Mouse (Mus musculus): Measurements from ENCODE around the gene Vti1a. TPM values are rescaled to one million over a fixed set of nuclear protein-coding genes. Genes with fewer than 3 reads are reported as not detected.

Gene Vti1a
- polyA plus RNA-seq, 1 experiment, result 22.6 TPM

DNA sequence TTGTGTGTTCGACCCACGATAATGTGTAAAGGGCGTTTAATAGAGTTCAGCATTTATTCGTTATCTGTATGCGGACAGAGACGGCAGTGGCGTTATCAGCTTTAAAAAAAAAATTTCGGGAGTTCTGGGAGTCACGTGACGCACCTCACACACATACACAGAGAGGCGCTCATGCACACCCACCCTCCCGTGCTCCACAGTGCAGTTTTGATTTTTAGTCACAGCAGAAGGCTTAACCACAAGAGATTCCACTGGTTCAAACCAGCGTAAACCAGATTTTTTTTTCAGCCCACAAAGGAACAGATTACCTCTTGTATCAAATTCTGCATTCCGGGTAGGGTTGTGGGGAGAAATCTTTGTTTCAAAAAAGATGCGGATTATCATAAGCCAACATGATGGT, 68.5 kb downstream of the Vti1a start:
- TF ChIP-seq POLR2A (IDR thresholded peaks at IDR 0.05; ENCODE audit: low read depth, low read length) (no peak), CTCF (IDR thresholded peaks at IDR 0.05; ENCODE audit: borderline replicate concordance, insufficient read depth, low read length) (no peak)
- Histone ChIP-seq H3K4me3 (ENCODE audit: insufficient read depth, low read length) (no peak overlapping the region), H3K27ac (ENCODE audit: insufficient read depth, low read length) (no peak overlapping the region), H3K4me1 (ENCODE audit: control insufficient read depth, insufficient read depth, low read length) (no peaks in the 10 kb centered on the region)

DNA sequence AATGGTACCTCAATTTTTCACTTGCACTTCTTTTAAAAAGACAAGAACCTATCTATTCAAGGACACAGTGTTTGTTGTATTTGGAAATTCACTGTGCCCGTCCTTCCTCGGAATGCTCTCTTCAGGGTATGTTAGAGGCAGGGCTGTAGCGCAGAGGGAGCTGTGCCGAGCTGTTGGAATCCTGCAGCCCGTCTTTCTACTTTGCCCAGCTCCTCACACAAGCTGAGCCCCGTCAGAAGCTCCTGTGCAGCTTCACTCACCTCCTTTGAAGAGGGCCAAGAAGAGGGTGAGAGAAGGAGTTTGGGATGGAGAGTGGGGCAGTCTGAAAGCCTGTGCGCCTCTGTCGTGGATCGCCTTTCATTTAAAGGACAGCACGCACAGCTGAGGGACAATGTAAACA, 72.9 kb downstream of the Vti1a start:
- TF ChIP-seq POLR2A (IDR thresholded peaks at IDR 0.05; ENCODE audit: low read depth, low read length) (no peak), CTCF (IDR thresholded peaks at IDR 0.05; ENCODE audit: borderline replicate concordance, insufficient read depth, low read length) (no peak)
- H3K4me1 ChIP-seq (ENCODE audit: control insufficient read depth, insufficient read depth, low read length), result no peaks in the 10 kb centered on the region
- no peak overlapping the region for H3K4me3 ChIP-seq (ENCODE audit: insufficient read depth, low read length)
- H3K27ac ChIP-seq (ENCODE audit: insufficient read depth, low read length), result no peak overlapping the region

- no peaks in the 10 kb centered on the region for H3K4me1 ChIP-seq (ENCODE audit: control insufficient read depth, insufficient read depth, low read length)
- H3K27ac ChIP-seq (ENCODE audit: insufficient read depth, low read length), result no peak overlapping the region
- H3K4me3 ChIP-seq (ENCODE audit: insufficient read depth, low read length), result no peak overlapping the region
- TF ChIP-seq POLR2A (IDR thresholded peaks at IDR 0.05; ENCODE audit: low read depth, low read length), result no peak
- no peak for TF ChIP-seq CTCF (IDR thresholded peaks at IDR 0.05; ENCODE audit: borderline replicate concordance, insufficient read depth, low read length)
Measured at GRCm38 (mm10) chr19:55390323-55390722, 74.2 kb downstream of the Vti1a start.

DNA sequence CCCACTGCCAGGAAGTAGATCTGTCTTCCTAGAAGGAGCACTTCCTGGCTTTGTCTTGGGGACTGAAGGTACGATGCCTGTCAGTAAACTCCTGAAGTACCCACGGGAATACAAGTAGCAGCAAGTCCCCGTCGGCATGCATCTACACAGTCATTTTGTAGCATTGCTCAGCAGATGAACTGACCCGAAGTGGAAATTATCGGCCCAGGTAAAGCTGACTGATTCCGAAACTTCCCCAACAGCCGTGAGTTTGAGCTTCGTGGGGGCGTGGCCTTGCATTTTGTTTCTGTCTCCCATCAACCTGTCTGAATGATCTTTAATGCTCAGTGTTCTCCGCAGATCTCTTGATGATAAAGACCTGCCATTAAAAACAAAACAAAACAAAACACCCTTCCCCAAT, 85.5 kb downstream of the Vti1a start:
- TF ChIP-seq CTCF (IDR thresholded peaks at IDR 0.05; ENCODE audit: borderline replicate concordance, insufficient read depth, low read length) (no peak), POLR2A (IDR thresholded peaks at IDR 0.05; ENCODE audit: low read depth, low read length) (no peak)
- Histone ChIP-seq H3K4me1 (ENCODE audit: control insufficient read depth, insufficient read depth, low read length) (no peaks in the 10 kb centered on the region), H3K27ac (ENCODE audit: insufficient read depth, low read length) (no peak overlapping the region), H3K4me3 (ENCODE audit: insufficient read depth, low read length) (no peak overlapping the region)

DNA sequence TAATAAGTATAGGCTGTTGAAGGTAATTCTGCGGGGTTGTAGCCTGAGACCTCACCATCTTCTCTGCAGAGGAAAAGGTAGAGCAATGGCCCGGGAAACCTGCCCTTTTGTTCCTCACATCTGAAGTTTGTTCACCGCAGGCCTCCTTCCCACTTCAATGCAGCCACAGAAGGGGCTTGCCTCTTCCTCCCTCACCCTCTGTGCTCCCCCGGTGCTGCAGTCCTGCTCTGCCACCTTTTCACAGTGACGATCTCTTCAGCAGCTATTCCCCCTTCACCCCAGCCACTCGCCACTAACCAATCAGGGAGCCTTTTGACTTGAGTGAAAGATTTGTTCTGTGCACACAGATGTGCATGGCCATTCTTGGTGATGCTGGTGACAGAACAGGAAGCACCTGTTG, 92.4 kb downstream of the Vti1a start:
- H3K27ac ChIP-seq (ENCODE audit: insufficient read depth, low read length), result no peak overlapping the region
- H3K4me1 ChIP-seq (ENCODE audit: control insufficient read depth, insufficient read depth, low read length), result no peaks in the 10 kb centered on the region
- H3K4me3 ChIP-seq (ENCODE audit: insufficient read depth, low read length), result no peak overlapping the region
- TF ChIP-seq POLR2A (IDR thresholded peaks at IDR 0.05; ENCODE audit: low read depth, low read length) (no peak), CTCF (IDR thresholded peaks at IDR 0.05; ENCODE audit: borderline replicate concordance, insufficient read depth, low read length) (no peak)

DNA sequence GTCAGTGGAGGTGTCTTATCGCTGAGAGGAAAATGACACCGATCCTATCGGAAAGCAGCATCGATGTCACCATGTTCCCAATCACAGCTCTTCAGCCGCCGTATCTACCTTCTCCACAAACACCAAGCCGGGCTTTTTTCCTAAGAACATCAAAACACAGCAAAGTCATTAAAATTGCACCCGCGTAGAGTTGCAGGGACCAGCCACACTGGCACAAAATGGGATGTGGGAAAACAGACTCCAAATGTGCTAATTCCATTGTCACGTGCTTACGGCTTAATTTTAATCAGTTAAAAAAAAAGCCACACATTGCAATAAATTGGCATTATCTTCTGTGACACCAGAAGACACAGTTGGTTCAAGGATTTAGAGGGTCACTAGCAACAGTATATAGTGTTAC, 95.3 kb downstream of the Vti1a start:
- TF ChIP-seq CTCF (IDR thresholded peaks at IDR 0.05; ENCODE audit: borderline replicate concordance, insufficient read depth, low read length), result no peak
- no peak for TF ChIP-seq POLR2A (IDR thresholded peaks at IDR 0.05; ENCODE audit: low read depth, low read length)
- Histone ChIP-seq H3K4me3 (ENCODE audit: insufficient read depth, low read length) (no peak overlapping the region), H3K4me1 (ENCODE audit: control insufficient read depth, insufficient read depth, low read length) (no peaks in the 10 kb centered on the region), H3K27ac (ENCODE audit: insufficient read depth, low read length) (no peak overlapping the region)

DNA sequence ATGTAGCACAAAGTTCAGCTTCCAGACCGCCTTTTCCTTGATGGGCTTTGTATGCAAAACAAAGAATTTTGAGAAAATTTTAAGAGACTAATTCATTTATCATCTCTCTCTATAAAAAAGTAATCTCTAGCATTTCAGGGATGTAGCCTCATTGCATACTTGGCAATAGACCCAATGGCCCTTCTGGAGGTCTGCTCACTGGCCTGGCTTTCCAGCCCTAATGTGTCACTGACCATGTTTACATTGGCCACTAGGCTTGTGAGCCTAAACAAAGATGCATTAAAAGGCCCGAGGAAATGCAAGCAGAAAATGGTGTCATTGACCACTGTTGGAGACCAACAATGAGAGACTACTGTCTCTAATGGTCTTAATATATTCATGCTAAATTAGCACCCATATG, 95.8 kb downstream of the Vti1a start:
- Histone ChIP-seq H3K4me1 (ENCODE audit: control insufficient read depth, insufficient read depth, low read length) (no peaks in the 10 kb centered on the region), H3K4me3 (ENCODE audit: insufficient read depth, low read length) (no peak overlapping the region), H3K27ac (ENCODE audit: insufficient read depth, low read length) (no peak overlapping the region)
- no peak for TF ChIP-seq CTCF (IDR thresholded peaks at IDR 0.05; ENCODE audit: borderline replicate concordance, insufficient read depth, low read length)

- TF ChIP-seq CTCF (IDR thresholded peaks at IDR 0.05; ENCODE audit: borderline replicate concordance, insufficient read depth, low read length), result peak; percentile 90; the same call in 1 of the 2 replicates
- no peak for TF ChIP-seq POLR2A (IDR thresholded peaks at IDR 0.05; ENCODE audit: low read depth, low read length)
- H3K4me3 ChIP-seq (ENCODE audit: insufficient read depth, low read length), result no peak overlapping the region
- H3K27ac ChIP-seq (ENCODE audit: insufficient read depth, low read length), result no peak overlapping the region
- H3K4me1 ChIP-seq (ENCODE audit: control insufficient read depth, insufficient read depth, low read length), result no peaks in the 10 kb centered on the region
Measured at GRCm38 (mm10) chr19:55414050-55414449, 98.0 kb downstream of the Vti1a start.

DNA sequence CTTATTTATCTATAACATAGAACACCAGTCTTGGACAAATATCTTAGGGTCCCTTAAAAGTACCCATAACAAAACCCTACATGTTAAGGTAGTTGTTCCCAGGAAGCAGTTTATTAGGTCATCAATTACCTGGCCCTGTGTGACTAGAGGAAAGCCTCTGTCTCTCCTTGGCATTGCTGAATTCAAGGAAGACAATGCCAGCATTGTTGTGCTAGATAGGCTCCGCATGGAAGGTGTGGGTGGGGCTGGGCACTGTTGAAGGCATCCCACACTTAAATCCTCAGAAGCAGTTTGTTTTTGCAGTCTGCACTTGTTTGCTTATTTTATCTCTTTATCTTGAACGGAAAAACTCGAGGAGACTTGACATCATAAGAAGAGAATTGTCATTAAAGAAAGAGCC, 102.7 kb downstream of the Vti1a start:
- H3K4me3 ChIP-seq (ENCODE audit: insufficient read depth, low read length), result no peak overlapping the region
- no peak for TF ChIP-seq POLR2A (IDR thresholded peaks at IDR 0.05; ENCODE audit: low read depth, low read length)
- no peak for TF ChIP-seq CTCF (IDR thresholded peaks at IDR 0.05; ENCODE audit: borderline replicate concordance, insufficient read depth, low read length)
- 0 out of 2 replicates have a peak, but pooled peaks cover 2% of the 10 kb centered on the region for H3K4me1 ChIP-seq (ENCODE audit: control insufficient read depth, insufficient read depth, low read length)
- no peak overlapping the region for H3K27ac ChIP-seq (ENCODE audit: insufficient read depth, low read length)

- Histone ChIP-seq H3K27ac (ENCODE audit: insufficient read depth, low read length) (no peak overlapping the region), H3K4me3 (ENCODE audit: insufficient read depth, low read length) (no peak overlapping the region), H3K4me1 (ENCODE audit: control insufficient read depth, insufficient read depth, low read length) (peaks cover 5% of the 10 kb centered on the region; the same call in 1 of the 2 replicates)
- no peak for TF ChIP-seq CTCF (IDR thresholded peaks at IDR 0.05; ENCODE audit: borderline replicate concordance, insufficient read depth, low read length)
- no peak for TF ChIP-seq POLR2A (IDR thresholded peaks at IDR 0.05; ENCODE audit: low read depth, low read length)
Measured at GRCm38 (mm10) chr19:55419961-55420360, 103.9 kb downstream of the Vti1a start.

- H3K4me3 ChIP-seq (ENCODE audit: insufficient read depth, low read length), result no peak overlapping the region
- TF ChIP-seq POLR2A (IDR thresholded peaks at IDR 0.05; ENCODE audit: low read depth, low read length) (no peak), CTCF (IDR thresholded peaks at IDR 0.05; ENCODE audit: borderline replicate concordance, insufficient read depth, low read length) (no peak)
- H3K4me1 ChIP-seq (ENCODE audit: control insufficient read depth, insufficient read depth, low read length), result peaks cover 5% of the 10 kb centered on the region; the same call in 1 of the 2 replicates
- H3K27ac ChIP-seq (ENCODE audit: insufficient read depth, low read length), result no peak overlapping the region
Measured at GRCm38 (mm10) chr19:55421816-55422215, 105.7 kb downstream of the Vti1a start.
